Mouse (Mus musculus) layer of hippocampus, adult 2 months (tissue): ENCODE measurements around the gene Rgl1. TPM values are rescaled to one million over a fixed set of nuclear protein-coding genes. Genes with fewer than 3 reads are reported as not detected.

Experiments
- DNase-seq, 2 experiments: peaks; one replicate each; pipeline ENCODE4 v3.0.0; 2022; ENCODE audit warnings: low spot score in 2 of 2
- H3K27ac ChIP-seq: fragments of 200-600 bp; 2 replicates; pipeline ENCODE4 v1.8.1; 2022
- H3K4me3 ChIP-seq: fragments of 200-600 bp; 2 replicates; pipeline ENCODE4 v1.8.1; 2022; ENCODE audit warnings: mild to moderate bottlenecking
- CTCF ChIP-seq: fragments of 200-600 bp; conservative IDR thresholded peaks from 2 replicates; pipeline ENCODE4 v1.8.1; 2022; ENCODE audit warnings: antibody characterized with exemption, mild to moderate bottlenecking, moderate library complexity
- total RNA-seq, 2 experiments: library from RNA; stranded (reverse); gene quantifications; 2 replicates each; pipeline ENCODE4 v1.2.3; 2021

Rgl1 gene
- total RNA-seq, 2 experiments from 2014 or later = 126 TPM

GRCm38 (mm10) chr1:152621624-152622023 lies 144.5 kb downstream of the Rgl1 start:
- DNase-seq = no peak
- TF ChIP-seq CTCF = no peak
- H3K4me3 ChIP-seq = no peak overlapping the region
- H3K27ac ChIP-seq = no peak overlapping the region

GRCm38 (mm10) chr1:152619396-152619795 lies 146.8 kb downstream of the Rgl1 start:
- H3K4me3 ChIP-seq = no peak overlapping the region
- H3K27ac ChIP-seq = no peak overlapping the region
- TF ChIP-seq CTCF = no peak
- no peak for DNase-seq

GRCm38 (mm10) chr1:152618896-152619295 lies 147.3 kb downstream of the Rgl1 start:
- Histone ChIP-seq H3K27ac (no peak overlapping the region), H3K4me3 (no peak overlapping the region)
- DNase-seq = no peak
- no peak for TF ChIP-seq CTCF

- Histone ChIP-seq H3K4me3 (no peak overlapping the region), H3K27ac (no peak overlapping the region)
- DNase-seq = no peak
- peak; percentile 70 for TF ChIP-seq CTCF
Measured at GRCm38 (mm10) chr1:152618381-152618780, 147.8 kb downstream of the Rgl1 start.

GRCm38 (mm10) chr1:152617745-152618342 lies 148.3 kb downstream of the Rgl1 start:
- H3K27ac ChIP-seq = no peak overlapping the region
- no peak overlapping the region for H3K4me3 ChIP-seq
- no peak for DNase-seq
- no peak for TF ChIP-seq CTCF

GRCm38 (mm10) chr1:152616777-152617057 lies 149.4 kb downstream of the Rgl1 start:
- Histone ChIP-seq H3K4me3 (no peak overlapping the region), H3K27ac (no peak overlapping the region)
- no peak for DNase-seq
- TF ChIP-seq CTCF = no peak

- no peak overlapping the region for H3K27ac ChIP-seq
- no peak for DNase-seq
- no peak overlapping the region for H3K4me3 ChIP-seq
- TF ChIP-seq CTCF = no peak
Measured at GRCm38 (mm10) chr1:152615987-152616776, 150.0 kb downstream of the Rgl1 start.

GRCm38 (mm10) chr1:152614743-152615380 lies 151.3 kb downstream of the Rgl1 start:
- no peak for TF ChIP-seq CTCF
- Histone ChIP-seq H3K27ac (no peak overlapping the region), H3K4me3 (no peak overlapping the region)
- DNase-seq = no peak

GRCm38 (mm10) chr1:152613158-152613857 lies 152.8 kb downstream of the Rgl1 start:
- Histone ChIP-seq H3K27ac (peak overlapping the region; percentile 44; the same call in 1 of the 2 replicates), H3K4me3 (no peak overlapping the region)
- TF ChIP-seq CTCF = no peak
- no peak for DNase-seq

- peak overlapping the region; percentile 55; the same call in 1 of the 2 replicates for H3K27ac ChIP-seq
- no peak for TF ChIP-seq CTCF
- H3K4me3 ChIP-seq = no peak overlapping the region
- DNase-seq = no peak
Measured at GRCm38 (mm10) chr1:152612535-152613157, 153.5 kb downstream of the Rgl1 start.

GRCm38 (mm10) chr1:152609547-152609946 lies 156.6 kb downstream of the Rgl1 start:
- Histone ChIP-seq H3K4me3 (no peak overlapping the region), H3K27ac (no peak overlapping the region; the same call in 1 of the 2 replicates)
- no peak for DNase-seq
- no peak for TF ChIP-seq CTCF

GRCm38 (mm10) chr1:152609006-152609405 lies 157.1 kb downstream of the Rgl1 start:
- DNase-seq = no peak
- TF ChIP-seq CTCF = no peak
- Histone ChIP-seq H3K27ac (no peak overlapping the region), H3K4me3 (no peak overlapping the region)

GRCm38 (mm10) chr1:152607765-152608164 lies 158.4 kb downstream of the Rgl1 start:
- DNase-seq = no peak
- Histone ChIP-seq H3K27ac (peak overlapping the region; percentile 55), H3K4me3 (no peak overlapping the region)
- no peak for TF ChIP-seq CTCF
